In the genomic region with DNA sequence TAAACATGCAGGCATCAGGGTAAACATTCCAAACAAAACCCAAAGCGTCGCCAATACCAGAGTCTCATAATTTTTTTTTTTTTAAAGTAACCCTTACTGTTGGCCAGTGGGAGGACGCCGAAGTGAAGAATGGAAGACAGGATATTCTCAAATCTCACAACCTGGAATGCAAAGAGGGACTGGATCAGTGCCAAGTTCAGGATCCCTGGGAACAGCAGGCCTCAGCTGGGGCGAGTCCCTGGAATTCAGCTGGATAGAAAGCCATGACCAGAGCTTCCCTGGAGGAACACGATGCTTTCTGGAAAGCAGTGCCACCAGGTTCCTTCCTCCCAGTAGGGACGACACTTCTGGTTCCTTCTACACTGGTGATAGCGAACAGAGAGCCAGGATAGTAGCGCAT, we compare ENCODE assay signal across 32 mouse cellular contexts. TPM values are rescaled to one million over a fixed set of nuclear protein-coding genes. Genes with fewer than 3 reads are reported as not detected.
A peak's percentile ranks its signal among the peaks of the same experiment; 100 is the strongest.
DNase-seq lines count a peak whose midpoint lies in the region; ATAC-seq and TF ChIP-seq lines count a peak whose summit lies in the region.
"Had no signal": no experiment of that assay in that cellular context is flagged by ENCODE, and none has a peak within 500 bp of the region (broad histone marks: within the 10 kb centered on the region; RNA-seq: fewer than 3 reads in every experiment).

No protein-coding gene starts in this region.

- no peak overlapping the region for H3K4me3 ChIP-seq in heart, embryonic 13.5 days
- no peak overlapping the region for H3K4me3 ChIP-seq in kidney, adult 2 months (ENCODE audit: insufficient read depth, low read depth, low read length)
- H3K4me3 ChIP-seq: embryonic facial prominence, embryonic 10.5 days; embryonic facial prominence, embryonic 15.5 days; forebrain, embryonic 12.5 days; hindbrain, embryonic 10.5 days; hindbrain, embryonic 15.5 days; limb, embryonic 13.5 days had no signal

- ATAC-seq in heart, embryonic 13.5 days (ENCODE audit: extremely low read depth, insufficient number of reproducible peaks, low FRiP score, low TSS enrichment): no peak
- ATAC-seq: forebrain, postnatal 0 days; inflammation-experienced regulatory T-cells, adult 6 months; midbrain, embryonic 16.5 days; Patski had no signal

- no peaks in the 10 kb centered on the region for H3K9me3 ChIP-seq in heart, embryonic 13.5 days
- H3K9me3 ChIP-seq: embryonic facial prominence, embryonic 10.5 days; embryonic facial prominence, embryonic 15.5 days; forebrain, embryonic 12.5 days; hindbrain, embryonic 10.5 days; hindbrain, embryonic 15.5 days; limb, embryonic 13.5 days had no signal

- H3K27me3 ChIP-seq in heart, embryonic 13.5 days (replicated peaks): peaks cover 32% of the 10 kb centered on the region
- H3K27me3 ChIP-seq in kidney, adult 2 months (replicated peaks; ENCODE audit: control insufficient read depth, insufficient read depth, low read length): no peaks in the 10 kb centered on the region
- H3K27me3 ChIP-seq: embryonic facial prominence, embryonic 15.5 days; hindbrain, embryonic 15.5 days had no signal

- H3K27ac ChIP-seq in heart, embryonic 13.5 days (replicated peaks): no peak overlapping the region
- no peak overlapping the region for H3K27ac ChIP-seq in kidney, adult 2 months (ENCODE audit: insufficient read depth, low read depth, low read length)
- H3K27ac ChIP-seq: embryonic facial prominence, embryonic 10.5 days; embryonic facial prominence, embryonic 15.5 days; forebrain, embryonic 12.5 days; hindbrain, embryonic 10.5 days; hindbrain, embryonic 15.5 days; limb, embryonic 13.5 days had no signal

- DNase-seq in heart, postnatal 25 days (ENCODE audit: low spot score): no peak
- peak; percentile 23 for DNase-seq in kidney, postnatal 10 days
- DNase-seq in kidney, adult 2 months: no peak
- DNase-seq in lung, postnatal 14 days: peak; percentile 11
- DNase-seq in lung, postnatal 25 days (ENCODE audit: low spot score): no peak
- DNase-seq in testis, postnatal 14 days (ENCODE audit: low spot score): peak; percentile 26
- DNase-seq: adrenal gland, postnatal 10 days; cerebellum, adult 8-10 months; cerebellum, postnatal 25 days; forebrain, postnatal 0 days; kidney, postnatal 36 days; right cerebral cortex, postnatal 25 days; thymus, adult 2 months; thymus, postnatal 36 days had no signal

- TF ChIP-seq POLR2A in kidney, adult 2 months (IDR thresholded peaks at IDR 0.05; ENCODE audit: low read depth, low read length): no peak

- peaks cover 5% of the 10 kb centered on the region; the same call in 1 of the 2 replicates for H3K4me1 ChIP-seq in heart, embryonic 13.5 days
- no peaks in the 10 kb centered on the region; the same call in 1 of the 2 replicates for H3K4me1 ChIP-seq in kidney, adult 2 months (ENCODE audit: control insufficient read depth, insufficient read depth, low read length)
- H3K4me1 ChIP-seq: embryonic facial prominence, embryonic 15.5 days; forebrain, embryonic 12.5 days; hindbrain, embryonic 10.5 days; hindbrain, embryonic 15.5 days; limb, embryonic 13.5 days had no signal

- 0 out of 2 replicates have a peak overlapping the region, but pooled peaks have one; percentile 8 for H3K9ac ChIP-seq in heart, embryonic 13.5 days
- H3K9ac ChIP-seq: embryonic facial prominence, embryonic 15.5 days; forebrain, embryonic 12.5 days; forebrain, postnatal 0 days; hindbrain, embryonic 15.5 days; limb, embryonic 13.5 days had no signal

- intact Hi-C loops in heart, postnatal 25 days (cut with DNase I): loop anchor here (5.0 kb wide), 1 partner anchor 744 kb away; a partner anchor contains a TSS

- no peak for TF ChIP-seq CTCF in kidney, adult 2 months (conservative IDR thresholded peaks at IDR 0.05; ENCODE audit: insufficient read depth, insufficient read length, low read depth, low read length)

- H3K36me3 ChIP-seq in heart, embryonic 13.5 days: no peaks in the 10 kb centered on the region
- no peaks in the 10 kb centered on the region for H3K36me3 ChIP-seq in kidney, adult 2 months (ENCODE audit: control insufficient read depth, insufficient read depth, low read length)
- H3K36me3 ChIP-seq: embryonic facial prominence, embryonic 10.5 days; embryonic facial prominence, embryonic 15.5 days; forebrain, embryonic 12.5 days; hindbrain, embryonic 10.5 days; hindbrain, embryonic 15.5 days; limb, embryonic 13.5 days had no signal

- 43% methylated on average over 9 of the region's 9 CpGs for WGBS in heart, embryonic 13.5 days
- WGBS in kidney, adult 2 months: 56% methylated on average over 9 of the region's 9 CpGs

- no peak overlapping the region for H3K4me2 ChIP-seq in heart, embryonic 13.5 days
- H3K4me2 ChIP-seq: embryonic facial prominence, embryonic 15.5 days; forebrain, embryonic 12.5 days; hindbrain, embryonic 15.5 days; limb, embryonic 13.5 days; liver, embryonic 11.5 days had no signal

RNA-seq across cellular contexts. Expression of a gene that starts 5.3 kb away (rescaled TPM):
- polyA plus RNA-seq in heart, embryonic 13.5 days (2015; fragmentation: Nextera tagmentation; extraction: Ambion mirVana): 115 and 124 TPM in 2 replicates
- total RNA-seq in heart, postnatal 25 days (2021): 10 to 100 TPM; 73.0 to 75.2 TPM
- polyA plus RNA-seq in kidney, adult 2 months (2012; rRNA removed): 63.6 and 80.4 TPM in 2 replicates

RNA-seq across cellular contexts. Expression of a gene that starts 35.4 kb away (rescaled TPM):
- 0.07 TPM in 1 of 2 replicates, not detected in the other for polyA plus RNA-seq in heart, embryonic 13.5 days (2015; fragmentation: Nextera tagmentation; extraction: Ambion mirVana)
- not detected for total RNA-seq in heart, postnatal 25 days (2021)
- 0.33 and 0.36 TPM in 2 replicates for polyA plus RNA-seq in kidney, adult 2 months (2012; rRNA removed)
- total RNA-seq: gastrocnemius, adult 8-10 months; gastrocnemius, postnatal 4 days; MEL; neutrophil, adult 5-6 weeks had no signal
- polyA plus RNA-seq: heart, embryonic 14.5 days; liver, embryonic 11.5 days; liver, embryonic 16.5 days; thymus, adult 2 months had no signal

RNA-seq across cellular contexts. Expression of a gene that starts 46.0 kb away (rescaled TPM):
- polyA plus RNA-seq in heart, embryonic 13.5 days (2015; fragmentation: Nextera tagmentation; extraction: Ambion mirVana): 9.4 and 10.5 TPM in 2 replicates
- total RNA-seq in heart, postnatal 25 days (2021): 10 to 100 TPM; 10.6 to 13.8 TPM
- polyA plus RNA-seq in kidney, adult 2 months (2012; rRNA removed): 15.4 and 19.8 TPM in 2 replicates

RNA-seq across cellular contexts. Expression of a gene that starts 48.8 kb away (rescaled TPM):
- not detected in 2 replicates for polyA plus RNA-seq in heart, embryonic 13.5 days (2015; fragmentation: Nextera tagmentation; extraction: Ambion mirVana)
- total RNA-seq in heart, postnatal 25 days (2021): not detected
- 0.08 and 0.11 TPM in 2 replicates for polyA plus RNA-seq in kidney, adult 2 months (2012; rRNA removed)
- total RNA-seq: gastrocnemius, adult 8-10 months; gastrocnemius, postnatal 4 days; MEL; neutrophil, adult 5-6 weeks had no signal
- polyA plus RNA-seq: embryonic facial prominence, embryonic 10.5 days; forebrain, embryonic 12.5 days; heart, embryonic 14.5 days; hindbrain, embryonic 15.5 days; inflammation-experienced regulatory T-cells, adult 6 months; liver, embryonic 11.5 days; midbrain, embryonic 16.5 days; neural tube, embryonic 11.5 days had no signal

RNA-seq across cellular contexts. Expression of a gene that starts 58.9 kb away (rescaled TPM):
- polyA plus RNA-seq in heart, embryonic 13.5 days (2015; fragmentation: Nextera tagmentation; extraction: Ambion mirVana): 21.2 and 22.6 TPM in 2 replicates
- 10 to 100 TPM; 12.3 to 15.4 TPM for total RNA-seq in heart, postnatal 25 days (2021)
- polyA plus RNA-seq in kidney, adult 2 months (2012; rRNA removed): 81.5 and 81.6 TPM in 2 replicates

Comparison
In these comparisons a context has a peak if more than half of its experiments do, and no peak if none do; other contexts are left out.
1. DNase-seq: peak in kidney, postnatal 10 days (single experiment), lung, postnatal 14 days (single experiment) and testis, postnatal 14 days (single experiment); none in heart, postnatal 25 days (single experiment), kidney, adult 2 months (single experiment) and lung, postnatal 25 days (single experiment).